Mouse (Mus musculus): ENCODE data around the gene Rgs19.
A peak's percentile ranks its signal among the peaks of the same experiment; 100 is the strongest.

The Rgs19 gene

GRCm38 (mm10) chr2:181656734-181657133, 37.0 kb downstream of the Rgs19 start, which contains the start of gene Gm29797:
TSS of gene Gm29797 (plus strand) at chr2:181657034.
- no peak for DNase-seq (ENCODE audit: low spot score in 2 of 2)

- no peak for DNase-seq (ENCODE audit: low spot score in 2 of 2)
These were observed 40.3 kb downstream of the Rgs19 start for GRCm38 (mm10) chr2:181653523-181653922.

- DNase-seq (ENCODE audit: low spot score in 2 of 2): no peak
These were observed 40.7 kb downstream of the Rgs19 start for GRCm38 (mm10) chr2:181653065-181653464.

- peak; percentile 34 to 36 for DNase-seq (ENCODE audit: low spot score in 2 of 2)
These were observed 44.9 kb downstream of the Rgs19 start for GRCm38 (mm10) chr2:181648926-181649325.

- DNase-seq (ENCODE audit: low spot score in 2 of 2): no peak
These were observed 46.9 kb downstream of the Rgs19 start for GRCm38 (mm10) chr2:181646626-181647472.

- DNase-seq (ENCODE audit: low spot score in 2 of 2): no peak
These were observed 48.1 kb downstream of the Rgs19 start for GRCm38 (mm10) chr2:181645666-181646065.

GRCm38 (mm10) chr2:181644361-181644760, 49.4 kb downstream of the Rgs19 start:
- DNase-seq (ENCODE audit: low spot score in 2 of 2): peak; percentile 34 to 51
